Mouse (Mus musculus): Measurements from ENCODE around the gene Rnls.
A peak's percentile ranks its signal among the peaks of the same experiment; 100 is the strongest.
"Not testable (repeated sequence)": the region's sequence is repeated elsewhere in the genome, so short reads cannot be mapped to it uniquely, and the experiment has no call there.

Rnls gene

GRCm38 (mm10) chr19:33391651-33392382, at the start of gene Rnls:
Rnls (minus strand) TSS chr19:33392295.
- peak; percentile 83 for DNase-seq (ENCODE audit: low spot score)

GRCm38 (mm10) chr19:33429457-33429856, 37.4 kb upstream of the Rnls start:
- no peak for DNase-seq (ENCODE audit: low spot score)

- not testable (repeated sequence) for DNase-seq (ENCODE audit: low spot score)
These were observed 27.3 kb upstream of the Rnls start for GRCm38 (mm10) chr19:33419368-33419767.

GRCm38 (mm10) chr19:33380825-33381224, 11.3 kb downstream of the Rnls start:
- no peak for DNase-seq (ENCODE audit: low spot score)

GRCm38 (mm10) chr19:33380386-33380785, 11.7 kb downstream of the Rnls start:
- no peak for DNase-seq (ENCODE audit: low spot score)

- DNase-seq (ENCODE audit: low spot score): no peak
These were observed 23.3 kb downstream of the Rnls start for GRCm38 (mm10) chr19:33368808-33369207.

- DNase-seq (ENCODE audit: low spot score): no peak
These were observed 25.4 kb downstream of the Rnls start for GRCm38 (mm10) chr19:33366661-33367060.

GRCm38 (mm10) chr19:33357019-33357418, 35.1 kb downstream of the Rnls start:
- no peak for DNase-seq (ENCODE audit: low spot score)

GRCm38 (mm10) chr19:33340119-33340518, 52.0 kb downstream of the Rnls start:
- no peak for DNase-seq (ENCODE audit: low spot score)

- DNase-seq (ENCODE audit: low spot score): no peak
These were observed 65.1 kb downstream of the Rnls start for GRCm38 (mm10) chr19:33326706-33327641.

GRCm38 (mm10) chr19:33318785-33319184, 73.3 kb downstream of the Rnls start:
- DNase-seq (ENCODE audit: low spot score): no peak

- no peak for DNase-seq (ENCODE audit: low spot score)
These were observed 75.0 kb downstream of the Rnls start for GRCm38 (mm10) chr19:33317130-33317529.

- no peak for DNase-seq (ENCODE audit: low spot score)
These were observed 92.3 kb downstream of the Rnls start for GRCm38 (mm10) chr19:33299726-33300292.

GRCm38 (mm10) chr19:33296338-33296737, 95.8 kb downstream of the Rnls start:
- no peak for DNase-seq (ENCODE audit: low spot score)

- no peak for DNase-seq (ENCODE audit: low spot score)
These were observed 109.1 kb downstream of the Rnls start for GRCm38 (mm10) chr19:33282985-33283384.

GRCm38 (mm10) chr19:33276421-33276820, 115.7 kb downstream of the Rnls start:
- DNase-seq (ENCODE audit: low spot score): no peak

- DNase-seq (ENCODE audit: low spot score): no peak
These were observed 118.4 kb downstream of the Rnls start for GRCm38 (mm10) chr19:33273676-33274075.

- DNase-seq (ENCODE audit: low spot score): no peak
These were observed 120.5 kb downstream of the Rnls start for GRCm38 (mm10) chr19:33271571-33271970.

- DNase-seq (ENCODE audit: low spot score): no peak
These were observed 121.9 kb downstream of the Rnls start for GRCm38 (mm10) chr19:33270231-33270630.

GRCm38 (mm10) chr19:33268044-33268443, 124.1 kb downstream of the Rnls start:
- no peak for DNase-seq (ENCODE audit: low spot score)

- no peak for DNase-seq (ENCODE audit: low spot score)
These were observed 126.8 kb downstream of the Rnls start for GRCm38 (mm10) chr19:33265245-33265644.

GRCm38 (mm10) chr19:33264224-33264993, 127.7 kb downstream of the Rnls start:
- DNase-seq (ENCODE audit: low spot score): no peak

All from ovary, adult 18-20 months (tissue).